Mouse (Mus musculus) retina, postnatal 7 days (tissue): ENCODE results near the gene Osgep.
"Not testable (repeated sequence)": the region's sequence is repeated elsewhere in the genome, so short reads cannot be mapped to it uniquely, and the experiment has no call there.

Source experiments
- DNase-seq: peaks from one replicate; pipeline ENCODE4 v3.0.0-alpha.2; 2012; ENCODE audit warnings: low read depth, low spot score

Gene Osgep

DNA sequence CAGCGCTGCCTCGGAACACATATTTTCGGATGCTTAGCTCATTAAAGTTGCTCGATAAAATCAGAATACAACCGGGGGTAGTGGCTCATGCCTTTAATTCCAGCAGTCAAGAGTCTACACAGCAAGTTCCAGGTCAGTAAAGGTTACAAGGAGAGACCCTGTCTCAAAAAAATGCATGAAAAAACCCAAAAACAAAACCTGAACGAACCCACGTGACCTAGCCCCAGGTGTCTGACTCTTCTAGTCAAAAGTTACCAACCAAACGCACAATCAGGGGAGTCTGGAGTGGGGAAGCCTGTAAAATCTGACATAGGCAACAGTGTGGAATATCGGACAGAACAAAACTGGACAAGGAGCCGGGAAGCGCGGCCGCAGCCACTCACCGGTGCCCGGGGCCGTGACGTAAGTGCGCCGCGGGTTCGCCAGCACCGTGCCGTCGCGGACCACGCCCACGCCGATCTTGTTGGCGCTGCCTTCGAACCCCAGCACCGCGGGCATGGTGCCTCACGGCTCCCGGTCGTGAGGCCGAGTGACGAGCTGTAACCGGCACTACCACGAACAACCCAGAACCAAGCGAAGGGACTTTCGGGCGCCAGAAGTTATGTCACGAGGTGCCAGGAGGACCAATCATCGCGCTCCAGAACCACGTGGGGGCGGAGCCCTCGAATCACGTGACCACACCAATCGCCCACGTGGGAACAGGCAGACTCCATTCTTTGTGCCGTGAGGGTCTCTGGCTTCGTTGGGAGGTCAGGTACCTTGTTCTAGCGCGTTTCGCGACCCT is at the start of gene Osgep, which contains the start of gene Apex1:
Osgep (minus strand) TSS at position 613 of the 784 bp plus-strand sequence.
Apex1 (plus strand) TSS at position 688 of the 784 bp plus-strand sequence.
- peak; percentile 91 for DNase-seq

DNA sequence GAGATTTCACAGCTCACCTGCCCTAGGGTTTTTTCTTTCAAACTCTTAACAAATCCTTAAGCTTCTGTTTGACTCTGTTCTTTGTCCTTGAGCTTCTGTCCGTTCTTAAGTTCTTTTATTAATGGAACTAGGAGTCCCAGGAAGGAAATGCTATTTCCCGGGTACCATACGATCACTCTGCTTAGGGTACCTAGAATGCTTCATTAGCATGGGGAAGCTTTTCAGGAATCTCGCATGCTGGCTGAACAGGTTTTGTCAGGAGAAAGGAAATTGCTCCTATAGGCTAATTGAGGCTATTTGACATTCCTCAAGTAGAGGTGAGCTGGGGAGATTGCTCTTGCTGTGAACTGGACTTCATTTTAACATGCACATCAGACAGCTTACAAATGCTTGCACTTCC is 49.0 kb upstream of the Osgep start:
- DNase-seq: no peak

DNA sequence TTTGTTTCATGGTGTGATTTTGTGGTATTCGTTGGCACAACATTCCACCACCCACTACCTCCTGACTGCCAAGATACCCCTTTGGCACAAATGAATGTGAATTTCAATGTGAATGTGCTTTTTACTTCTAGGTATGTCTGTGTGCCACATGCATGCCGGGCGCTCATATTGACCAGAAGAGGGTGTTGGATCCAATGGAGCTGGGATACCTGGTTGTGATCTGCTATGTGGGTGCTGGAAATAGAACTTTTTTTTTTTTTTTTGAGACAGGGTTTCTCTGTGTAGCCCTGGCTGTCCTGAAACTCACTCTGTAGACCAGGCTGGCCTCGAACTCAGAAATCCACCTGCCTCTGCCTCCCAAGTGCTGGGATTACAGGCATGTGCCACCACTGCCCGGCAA is 48.4 kb upstream of the Osgep start:
- not testable (repeated sequence) for DNase-seq

DNA sequence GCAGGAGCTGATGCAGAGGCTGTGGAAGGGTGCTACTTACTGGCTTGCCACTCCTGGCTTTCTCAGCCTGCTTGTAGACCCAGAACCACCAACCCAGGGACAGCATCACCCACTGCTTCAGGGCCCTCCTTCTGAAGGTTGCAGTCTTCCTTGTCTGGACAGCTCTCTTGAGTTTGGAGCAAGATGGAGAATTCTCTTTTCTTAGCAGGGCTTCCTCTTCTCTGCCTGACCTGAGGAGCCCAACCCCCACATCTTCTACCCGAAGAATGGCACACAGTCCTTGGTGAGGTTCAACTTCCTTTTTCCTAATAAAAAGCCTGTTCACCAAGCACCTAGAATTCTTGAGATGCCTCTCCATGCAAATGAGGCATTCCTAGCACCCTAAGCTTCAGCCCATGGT is 46.1 kb upstream of the Osgep start:
- no peak for DNase-seq

DNA sequence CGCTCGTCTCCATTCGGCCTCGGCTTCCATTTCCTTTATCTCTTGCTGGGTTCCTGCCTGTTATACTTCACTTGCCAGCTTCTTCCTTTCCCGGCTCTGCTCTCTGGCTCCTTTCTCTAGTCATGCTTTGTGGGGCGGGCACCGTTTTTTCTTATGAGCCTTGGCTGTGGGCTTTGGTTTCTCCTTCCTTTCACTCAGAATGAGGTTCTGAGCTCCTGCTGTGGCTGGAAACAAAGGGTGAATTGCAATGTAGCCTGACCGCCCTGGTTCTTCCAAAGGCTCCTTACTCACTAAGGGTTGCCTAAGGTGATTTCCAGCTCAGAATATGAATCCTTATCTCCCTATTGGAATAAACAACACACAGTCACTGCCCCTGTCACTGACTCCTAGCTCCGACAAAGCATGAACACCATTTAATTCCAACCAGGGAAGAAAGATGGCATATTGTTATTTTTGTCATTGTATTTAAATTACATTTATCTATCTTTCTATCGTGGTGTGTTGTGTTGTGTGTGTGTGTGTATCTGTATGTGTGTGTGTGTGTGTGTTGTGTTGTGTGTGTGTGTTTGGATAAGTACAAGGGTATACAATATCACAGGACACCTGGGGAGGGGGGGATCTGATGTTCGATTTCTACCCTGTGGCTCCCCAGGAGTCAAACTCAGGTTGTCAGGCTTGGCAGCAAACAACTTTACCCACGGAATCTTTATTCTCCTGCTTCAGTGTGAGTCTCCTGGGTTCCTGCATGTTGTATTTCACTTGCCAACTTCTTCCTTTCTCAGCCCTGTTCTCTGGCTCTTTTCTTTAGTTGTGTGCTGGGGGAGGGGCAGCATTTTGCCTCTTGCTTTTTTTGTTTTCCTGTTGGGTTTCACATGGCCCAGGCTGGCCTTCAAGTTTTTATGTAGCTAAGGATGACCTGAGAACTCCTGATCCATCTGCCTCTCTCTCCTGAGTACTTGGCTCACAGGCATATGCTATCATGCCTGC is 45.2 kb upstream of the Osgep start:
- no peak for DNase-seq

DNA sequence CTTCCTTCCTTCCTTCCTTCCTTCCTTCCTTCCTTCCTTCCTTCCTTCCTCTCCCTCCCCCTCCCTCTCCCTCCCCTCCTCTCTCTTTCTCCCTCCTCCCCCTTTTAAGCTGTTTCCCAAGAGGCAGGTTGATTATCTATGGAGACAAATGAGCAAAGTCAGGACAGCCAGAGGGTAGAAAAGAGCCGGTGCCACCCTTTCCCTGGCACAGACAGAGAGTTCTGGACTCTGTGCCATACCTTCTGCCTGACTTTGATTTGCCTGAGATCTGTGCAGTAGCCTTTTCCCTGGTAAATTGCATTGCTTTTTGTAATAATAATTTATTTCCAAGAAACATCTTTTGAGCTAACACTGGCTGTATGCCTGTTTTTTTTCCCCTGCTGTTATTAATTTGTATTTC is 44.3 kb upstream of the Osgep start:
- no peak for DNase-seq

DNA sequence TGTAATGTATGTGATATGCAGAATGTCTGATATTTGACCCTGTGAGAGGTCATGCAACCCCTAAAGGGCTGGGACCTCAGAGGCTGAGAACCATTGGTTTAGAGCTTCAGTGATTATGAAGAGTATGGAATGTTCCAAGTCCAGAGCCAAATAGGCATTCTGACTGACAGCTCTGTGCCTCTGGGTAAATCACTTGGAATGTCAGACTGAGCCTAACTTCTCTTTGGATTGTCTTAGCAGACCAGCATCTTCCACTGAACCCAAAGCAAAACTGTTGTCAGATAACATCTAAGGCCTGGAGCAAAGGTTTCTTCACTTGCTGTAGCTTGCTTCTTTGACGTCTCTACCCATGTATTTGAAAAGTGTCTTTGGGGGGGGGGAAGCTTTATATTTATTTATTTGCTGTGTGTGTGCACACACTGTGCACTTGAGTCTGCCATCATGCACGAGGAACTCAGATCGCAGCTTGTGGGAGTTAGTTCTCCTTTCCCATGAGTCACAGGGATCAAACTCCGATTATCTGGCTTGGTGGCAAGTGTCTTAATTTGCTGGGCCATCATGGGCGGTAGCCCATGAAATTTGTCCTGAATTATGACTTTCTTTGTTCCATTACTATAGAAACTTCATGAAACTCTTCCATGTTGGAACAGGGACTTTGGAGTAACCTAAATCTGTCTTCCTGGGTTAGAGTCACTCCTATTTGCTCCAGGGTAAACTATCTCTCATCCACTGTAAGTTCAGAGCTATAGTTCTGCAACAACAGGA is 43.7 kb upstream of the Osgep start:
- no peak for DNase-seq

DNA sequence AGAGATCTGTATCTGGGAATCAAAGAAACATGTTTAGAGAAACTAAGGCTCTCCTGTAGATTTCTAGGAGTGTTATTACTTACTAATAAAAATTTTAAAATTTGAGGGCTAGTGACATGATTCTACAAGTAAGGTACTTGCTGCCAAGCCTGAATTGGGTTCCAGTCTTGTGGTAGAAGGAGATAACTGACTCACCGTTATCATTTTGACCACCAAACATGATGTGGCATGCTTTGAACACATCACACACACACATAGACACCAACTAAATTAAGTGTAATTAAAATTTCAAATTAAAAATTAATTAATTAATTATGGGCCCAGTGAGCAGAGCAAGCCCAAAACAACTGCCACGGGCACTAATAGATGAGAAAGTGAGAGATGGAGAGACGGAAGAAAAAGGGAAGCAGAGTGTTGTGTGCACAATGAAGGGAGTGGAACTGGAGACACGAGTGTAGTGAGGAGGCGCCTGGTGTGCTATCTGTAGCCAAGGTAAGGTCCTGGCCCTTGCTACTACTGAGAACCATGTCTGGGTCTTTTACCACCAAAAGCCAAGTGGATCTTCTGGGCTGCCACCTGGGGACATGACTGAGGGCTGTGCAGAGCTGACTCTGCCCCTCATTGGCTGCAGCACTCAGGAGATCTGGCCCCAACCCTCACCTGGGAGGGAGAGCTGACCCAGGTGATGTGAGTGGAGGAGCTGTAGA is 33.7 kb upstream of the Osgep start:
- DNase-seq: not testable (repeated sequence)

DNA sequence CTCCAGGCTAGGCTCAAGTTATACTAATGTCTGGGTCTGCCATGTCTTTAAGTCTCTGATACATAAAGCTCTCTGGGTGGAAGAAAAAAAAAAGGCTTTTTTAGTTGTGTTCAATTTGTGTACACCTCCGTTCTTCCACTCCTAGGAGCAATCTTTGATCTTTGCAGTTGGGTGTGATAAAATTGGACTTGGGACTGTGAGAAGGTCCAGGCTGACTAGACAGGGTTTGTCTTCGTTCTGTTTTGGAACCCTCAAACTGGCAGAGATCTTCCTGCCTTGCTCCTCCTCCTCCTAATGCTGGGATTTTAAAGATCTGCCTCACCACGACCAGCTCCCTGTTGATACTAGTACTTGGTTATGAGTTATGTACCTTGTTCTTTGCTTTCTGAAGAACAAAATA is 32.5 kb upstream of the Osgep start:
- DNase-seq: not testable (repeated sequence)

DNA sequence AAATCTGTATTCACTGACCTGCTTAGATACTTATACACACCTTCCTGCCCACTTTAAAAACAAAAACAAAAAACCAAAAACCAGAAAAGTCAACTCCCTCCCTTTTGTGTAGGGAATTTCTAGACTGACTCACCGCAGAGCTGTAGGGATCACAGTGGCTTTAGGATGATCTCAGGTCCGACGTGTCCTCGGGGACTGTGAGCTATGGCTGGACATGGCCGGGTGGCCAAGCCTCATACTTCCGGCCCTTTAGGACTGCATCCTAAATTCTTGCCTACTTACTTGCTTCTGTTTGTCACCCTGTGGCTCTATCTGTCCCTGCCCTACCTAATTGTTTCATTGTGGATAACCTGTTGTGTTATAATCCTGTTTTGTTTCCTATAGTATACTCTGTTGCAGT is 32.0 kb upstream of the Osgep start:
- not testable (repeated sequence) for DNase-seq

DNA sequence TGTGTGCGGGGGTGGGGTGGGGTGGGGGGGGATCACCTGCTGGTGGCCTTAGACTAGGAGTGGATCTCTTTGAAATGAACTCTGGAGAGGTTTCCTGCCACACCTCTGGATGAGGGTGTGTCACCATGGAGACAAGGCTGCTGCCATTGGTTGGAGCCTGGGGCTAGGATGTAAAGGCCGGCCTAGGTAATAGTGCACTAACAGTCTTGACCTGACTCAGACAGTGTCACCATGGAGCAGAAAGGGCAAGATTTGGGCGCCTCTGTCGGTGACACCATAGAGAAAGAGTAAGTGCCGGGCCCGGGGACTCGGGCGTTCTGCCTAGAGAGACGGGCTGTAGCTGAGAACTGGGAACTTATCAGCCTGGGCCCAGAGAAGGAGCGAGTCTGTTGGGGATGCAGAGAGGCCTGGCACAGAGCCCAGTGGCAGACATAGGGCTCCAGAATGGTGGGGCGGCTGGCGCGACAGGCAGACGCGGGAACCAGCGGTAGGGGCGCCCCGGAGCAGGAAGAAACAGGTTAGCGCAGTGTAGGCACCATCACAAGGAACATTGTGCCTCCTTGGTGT is 31.3 kb upstream of the Osgep start, which contains the start of gene Pnp2:
Pnp2 (plus strand) TSS at position 51 of the 567 bp plus-strand sequence.
- DNase-seq: not testable (repeated sequence)

DNA sequence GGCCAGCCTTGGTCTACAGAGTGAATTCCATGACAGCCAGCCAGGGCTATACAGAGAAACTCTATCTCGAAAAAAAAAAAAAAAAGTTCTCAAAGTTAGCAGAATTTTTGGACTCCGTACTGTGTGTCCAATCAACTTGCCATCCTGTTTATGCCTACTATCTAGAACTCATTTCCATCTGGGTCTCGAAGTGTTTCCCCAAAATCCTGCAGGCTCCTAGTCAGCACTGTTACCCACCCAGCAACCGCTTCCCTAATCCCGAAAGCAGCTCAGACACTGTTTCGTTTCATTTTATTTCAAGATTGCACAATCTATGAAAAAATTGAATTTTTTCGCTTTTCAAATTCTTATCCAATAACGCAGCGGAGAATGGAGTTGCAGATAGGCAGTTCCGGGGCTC is 30.8 kb upstream of the Osgep start:
- no peak for DNase-seq

DNA sequence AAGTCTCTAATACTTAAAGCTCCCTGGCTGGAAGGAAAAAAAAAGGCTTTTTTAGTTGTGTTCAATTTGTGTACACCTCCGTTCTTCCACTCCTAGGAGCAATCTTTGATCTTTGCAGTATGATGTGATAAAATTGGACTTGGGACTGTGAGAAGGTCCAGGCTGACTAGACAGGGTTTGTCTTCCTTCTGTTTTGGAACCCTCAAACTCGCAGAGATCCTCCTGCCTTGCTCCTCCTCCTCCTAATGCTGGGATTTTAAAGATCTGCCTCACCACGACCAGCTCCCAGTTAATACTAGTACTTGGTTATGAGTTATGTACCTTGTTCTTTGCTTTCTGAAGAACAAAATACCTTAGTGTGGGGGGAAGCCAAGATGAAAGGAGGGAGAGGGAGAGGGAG is 20.8 kb upstream of the Osgep start:
- not testable (repeated sequence) for DNase-seq

DNA sequence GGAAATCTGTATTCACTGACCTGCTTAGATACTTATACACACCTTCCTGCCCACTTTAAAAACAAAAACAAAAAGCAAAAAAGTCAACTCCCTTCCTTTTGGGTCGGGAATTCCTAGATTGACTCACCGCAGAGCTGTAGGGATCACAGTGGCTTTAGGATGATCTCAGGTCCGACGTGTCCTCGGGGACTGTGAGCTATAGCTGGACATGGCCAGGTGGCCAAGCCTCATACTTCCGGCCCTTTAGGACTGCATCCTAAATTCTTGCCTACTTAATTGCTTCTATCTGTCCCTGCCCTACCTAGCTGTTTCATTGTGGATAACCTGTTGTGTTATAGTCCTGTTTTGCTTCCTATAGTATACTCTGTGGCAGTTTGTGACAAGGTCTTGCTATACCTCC is 20.4 kb upstream of the Osgep start:
- DNase-seq: not testable (repeated sequence)

DNA sequence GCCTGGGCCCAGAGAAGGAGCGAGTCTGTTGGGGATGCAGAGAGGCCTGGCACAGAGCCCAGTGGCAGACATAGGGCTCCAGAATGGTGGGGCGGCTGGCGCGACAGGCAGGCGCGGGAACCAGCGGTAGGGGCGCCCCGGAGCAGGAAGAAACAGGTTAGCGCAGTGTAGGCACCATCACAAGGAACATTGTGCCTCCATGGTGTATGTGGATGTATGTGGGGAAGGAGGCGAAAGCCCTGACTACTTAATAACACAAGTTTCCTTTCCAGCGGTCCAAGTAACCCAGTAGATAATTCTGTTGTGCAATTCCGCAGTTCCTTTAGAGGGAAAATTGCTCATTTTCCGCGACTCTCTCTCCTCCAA is 20.0 kb upstream of the Osgep start:
- DNase-seq: peak; percentile 25

DNA sequence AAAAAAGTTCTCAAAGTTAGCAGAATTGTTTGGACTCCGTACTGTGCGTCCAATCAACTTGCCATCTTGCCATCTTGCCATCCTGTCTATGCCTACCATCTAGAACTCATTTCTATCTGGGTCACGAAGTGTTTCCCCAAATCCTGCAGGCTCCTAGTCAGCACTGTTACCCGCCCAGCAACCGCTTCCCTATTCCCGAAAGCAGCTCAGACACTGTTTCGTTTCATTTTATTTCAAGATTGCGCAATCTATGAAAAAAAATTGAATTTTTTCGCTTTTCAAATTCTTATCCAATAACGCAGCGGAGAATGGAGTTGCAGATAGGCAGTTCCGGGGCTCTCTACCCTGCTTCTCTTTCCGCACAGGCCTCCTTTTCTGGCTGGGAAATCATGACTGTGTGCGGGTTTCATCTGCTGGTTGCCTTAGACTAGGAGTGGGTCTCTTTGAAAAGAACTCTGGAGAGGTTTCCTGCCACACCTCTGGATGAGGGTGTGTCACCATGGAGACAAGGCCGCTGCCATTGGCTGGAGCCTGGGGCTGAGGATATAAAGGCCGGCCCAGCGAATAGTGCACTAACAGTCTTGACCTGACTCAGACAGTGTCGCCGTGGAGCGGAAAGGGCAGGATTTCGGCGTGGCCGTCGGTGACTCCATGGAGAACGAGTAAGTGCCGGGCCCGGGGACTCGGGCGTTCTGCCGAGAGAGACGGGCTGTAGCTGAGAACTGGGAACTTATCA is 19.4 kb upstream of the Osgep start, which contains the start of gene Gm49342:
Gm49342 (plus strand) TSS at position 586 of the 736 bp plus-strand sequence.
- DNase-seq: peak; percentile 77

DNA sequence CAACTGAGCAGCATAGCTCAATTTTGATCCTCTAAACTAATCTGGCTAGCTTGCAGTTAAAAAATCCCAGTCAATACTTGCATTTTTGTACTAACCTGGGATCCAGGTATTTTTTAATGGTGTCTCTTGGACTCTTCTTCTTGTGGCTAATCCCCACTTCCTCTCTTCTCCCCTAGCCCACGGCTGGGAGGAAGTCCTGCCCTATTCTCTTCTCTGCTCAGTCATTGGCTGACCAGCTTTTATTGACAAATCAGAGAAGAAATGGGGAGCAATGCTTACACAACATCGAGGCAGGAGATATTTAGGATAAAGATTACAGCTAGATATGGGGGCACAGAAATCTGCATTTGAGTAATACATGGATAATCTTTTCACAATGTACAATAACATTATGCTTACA is 14.2 kb upstream of the Osgep start:
- no peak for DNase-seq

DNA sequence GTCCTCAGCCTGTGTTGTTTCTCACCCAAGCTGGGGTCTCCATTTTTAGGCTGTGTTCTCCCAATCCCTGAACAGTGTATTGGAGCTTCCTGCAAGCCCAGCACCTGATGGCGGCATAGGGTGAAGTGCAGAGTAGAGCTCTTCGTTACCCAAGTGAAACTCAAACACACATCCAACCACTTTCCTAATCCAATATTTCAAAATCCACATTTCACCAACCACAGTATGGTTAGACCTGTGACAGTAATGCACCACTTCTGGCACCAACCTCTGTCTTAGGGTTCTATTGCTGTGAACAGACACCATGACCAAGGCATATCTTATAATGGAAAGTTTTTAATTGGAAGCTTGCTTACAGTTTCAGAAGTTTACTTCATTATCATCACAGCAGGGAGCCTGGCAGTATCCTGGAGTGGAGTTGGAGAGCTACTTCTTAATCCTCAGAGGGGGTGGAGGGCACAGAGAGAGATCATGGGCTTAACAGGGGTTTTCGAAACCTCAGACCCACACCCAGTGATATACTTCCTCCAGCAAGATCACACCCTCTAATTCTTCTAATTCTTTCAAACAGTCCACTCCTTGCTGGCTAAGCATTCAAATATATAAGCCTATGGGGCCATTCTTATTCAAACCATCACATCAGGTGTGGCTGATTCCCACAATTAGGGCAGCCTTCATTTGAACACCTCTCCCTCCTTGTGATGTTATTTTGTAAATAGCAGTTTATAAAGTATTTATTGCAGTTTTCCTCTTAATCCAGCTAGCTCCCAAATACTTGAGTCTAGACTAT is 13.6 kb upstream of the Osgep start:
- DNase-seq: no peak

DNA sequence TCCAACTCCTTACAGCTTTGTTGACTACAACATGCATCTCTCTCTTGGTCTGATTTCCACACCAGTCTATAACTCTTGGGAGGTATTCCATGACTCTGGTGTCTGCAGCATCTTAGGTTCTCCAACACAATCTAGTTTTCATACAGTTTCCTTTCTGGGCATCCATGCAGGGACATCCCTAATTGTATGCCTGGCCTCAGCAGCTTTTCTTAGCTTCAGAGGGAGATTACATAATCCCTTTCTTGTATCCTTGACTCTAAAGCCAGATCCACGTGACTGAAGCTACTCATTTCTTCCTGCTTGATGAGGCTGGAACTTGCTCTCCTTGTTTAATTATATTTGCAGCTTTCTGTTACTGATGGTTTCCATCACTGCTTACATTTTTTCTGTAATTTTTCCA is 12.0 kb upstream of the Osgep start:
- no peak for DNase-seq
